Mouse (Mus musculus): Measurements from ENCODE around the gene Cpsf6. TPM values are rescaled to one million over a fixed set of nuclear protein-coding genes. Genes with fewer than 3 reads are reported as not detected.

Cpsf6 gene
- polyA plus RNA-seq, 1 experiment, result 51.9 TPM

DNA sequence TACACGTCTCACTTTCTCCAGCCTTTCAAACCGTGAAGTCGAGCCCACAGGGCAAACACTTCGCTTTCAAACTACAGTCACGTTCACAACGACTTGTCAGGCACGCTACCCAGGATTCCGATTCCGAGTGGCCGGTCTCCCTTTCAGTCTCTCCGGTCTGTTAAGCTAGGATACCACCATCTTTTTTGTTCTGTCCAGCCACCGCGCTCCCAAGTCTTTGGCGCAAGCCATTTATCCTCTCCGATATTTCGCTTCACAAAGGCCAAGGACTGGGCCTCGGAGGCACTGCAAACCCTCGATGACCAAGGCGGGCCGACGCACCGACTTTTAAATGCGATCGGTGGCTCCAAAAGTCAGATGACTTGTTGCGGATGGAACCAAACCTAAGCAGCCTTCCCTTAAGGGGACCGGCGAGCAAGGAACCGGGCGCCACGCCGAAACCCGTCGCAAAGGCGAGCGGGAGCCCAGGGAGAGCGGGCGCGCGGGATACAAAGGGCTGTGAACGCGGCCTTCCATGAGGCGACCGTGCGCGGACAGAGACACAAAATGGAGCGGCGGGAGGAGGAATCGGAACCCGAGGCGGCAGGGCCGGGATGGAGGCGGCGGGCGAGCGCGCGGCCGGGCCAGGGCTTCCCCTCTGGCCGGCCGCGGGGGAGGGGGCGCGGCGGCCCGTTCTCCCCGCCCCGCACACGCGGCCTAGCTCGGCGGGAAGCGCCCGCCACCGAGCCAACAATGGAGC, 3.8 kb downstream of the Cpsf6 start:
- Histone ChIP-seq H3K36me3 (ENCODE audit: control insufficient read depth, insufficient read depth, low read length) (no peaks in the 10 kb centered on the region), H3K4me1 (ENCODE audit: control insufficient read depth, insufficient read depth, insufficient read length) (peaks cover 2% of the 10 kb centered on the region), H3K4me3 (ENCODE audit: extremely low read depth, insufficient read depth, insufficient read length) (peak overlapping the region; percentile 85), H3K27me3 (ENCODE audit: control insufficient read depth, insufficient read depth, low read length) (no peaks in the 10 kb centered on the region), H3K27ac (ENCODE audit: insufficient read depth, low read length) (peak overlapping the region; percentile 94)
- no peak for TF ChIP-seq POLR2A (IDR thresholded peaks at IDR 0.05; ENCODE audit: low read depth, low read length)
- TF ChIP-seq CTCF (IDR thresholded peaks at IDR 0.05; ENCODE audit: extremely low read depth, insufficient read depth, insufficient read length, insufficient replicate concordance), result no peak
- peak in 1 of 2 experiments; percentile 27 for DNase-seq (ENCODE audit: low read depth in 1 of 2, low spot score in 2 of 2)
- under 1% methylated on average over 67 of the region's 74 CpGs for WGBS

DNA sequence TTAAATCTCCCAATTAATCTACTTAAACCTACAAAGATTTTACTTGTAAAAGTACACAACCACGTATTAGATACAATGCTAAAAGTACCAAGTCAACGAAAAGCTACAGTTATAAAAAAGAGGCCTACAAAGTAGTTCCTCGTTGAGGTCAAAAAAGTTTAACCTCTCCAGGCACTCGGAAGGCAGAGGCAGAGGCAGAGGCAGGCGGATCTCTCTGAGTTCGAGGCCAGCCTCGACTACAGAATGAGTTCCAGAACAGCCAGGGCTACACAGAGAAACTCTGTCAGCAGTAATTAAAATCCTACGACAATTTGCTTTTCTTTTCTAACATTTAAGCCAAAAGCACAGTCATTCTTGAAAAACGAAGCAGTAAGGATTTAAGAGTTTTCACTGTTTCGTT, 4.7 kb downstream of the Cpsf6 start:
- peaks cover 2% of the 10 kb centered on the region for H3K4me1 ChIP-seq (ENCODE audit: control insufficient read depth, insufficient read depth, insufficient read length)
- H3K36me3 ChIP-seq (ENCODE audit: control insufficient read depth, insufficient read depth, low read length), result no peaks in the 10 kb centered on the region
- H3K27me3 ChIP-seq (ENCODE audit: control insufficient read depth, insufficient read depth, low read length), result no peaks in the 10 kb centered on the region
- H3K27ac ChIP-seq (ENCODE audit: insufficient read depth, low read length), result no peak overlapping the region
- WGBS, result 11% methylated on average over 10 of the region's 10 CpGs
- TF ChIP-seq POLR2A (IDR thresholded peaks at IDR 0.05; ENCODE audit: low read depth, low read length), result no peak
- no peak for TF ChIP-seq CTCF (IDR thresholded peaks at IDR 0.05; ENCODE audit: extremely low read depth, insufficient read depth, insufficient read length, insufficient replicate concordance)
- no peak for DNase-seq (ENCODE audit: low read depth in 1 of 2, low spot score in 2 of 2)
- H3K4me3 ChIP-seq (ENCODE audit: extremely low read depth, insufficient read depth, insufficient read length), result peak overlapping the region; percentile 14; the same call in 1 of the 2 replicates

DNA sequence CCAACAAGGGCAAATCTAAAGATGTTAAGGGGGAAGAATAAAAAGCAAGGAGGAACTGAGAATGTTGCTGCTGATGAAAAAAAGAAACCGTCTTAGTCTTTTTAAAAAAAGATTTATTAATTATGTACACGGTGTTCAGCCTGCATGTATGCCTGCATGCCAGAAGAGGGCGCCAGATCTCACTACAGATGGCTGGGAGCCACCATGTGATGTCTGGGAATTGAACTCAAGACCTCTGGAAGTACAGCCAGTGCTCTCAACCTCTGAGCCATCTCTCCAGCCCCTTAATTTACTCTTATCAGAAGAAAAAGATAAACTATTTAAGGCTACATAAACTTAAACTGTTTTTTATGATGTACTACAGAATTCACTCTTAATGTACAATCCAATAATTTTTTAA, 16.7 kb downstream of the Cpsf6 start:
- WGBS, result 5% methylated on average over 3 of the region's 3 CpGs
- Histone ChIP-seq H3K36me3 (ENCODE audit: control insufficient read depth, insufficient read depth, low read length) (peaks cover 33% of the 10 kb centered on the region), H3K4me1 (ENCODE audit: control insufficient read depth, insufficient read depth, insufficient read length) (no peaks in the 10 kb centered on the region), H3K27ac (ENCODE audit: insufficient read depth, low read length) (no peak overlapping the region), H3K27me3 (ENCODE audit: control insufficient read depth, insufficient read depth, low read length) (no peaks in the 10 kb centered on the region), H3K4me3 (ENCODE audit: extremely low read depth, insufficient read depth, insufficient read length) (no peak overlapping the region)
- TF ChIP-seq POLR2A (IDR thresholded peaks at IDR 0.05; ENCODE audit: low read depth, low read length) (no peak), CTCF (IDR thresholded peaks at IDR 0.05; ENCODE audit: extremely low read depth, insufficient read depth, insufficient read length, insufficient replicate concordance) (peak; percentile 73; the same call in 1 of the 2 replicates)
- peak; percentile 50 to 68 for DNase-seq (ENCODE audit: low read depth in 1 of 2, low spot score in 2 of 2)

DNA sequence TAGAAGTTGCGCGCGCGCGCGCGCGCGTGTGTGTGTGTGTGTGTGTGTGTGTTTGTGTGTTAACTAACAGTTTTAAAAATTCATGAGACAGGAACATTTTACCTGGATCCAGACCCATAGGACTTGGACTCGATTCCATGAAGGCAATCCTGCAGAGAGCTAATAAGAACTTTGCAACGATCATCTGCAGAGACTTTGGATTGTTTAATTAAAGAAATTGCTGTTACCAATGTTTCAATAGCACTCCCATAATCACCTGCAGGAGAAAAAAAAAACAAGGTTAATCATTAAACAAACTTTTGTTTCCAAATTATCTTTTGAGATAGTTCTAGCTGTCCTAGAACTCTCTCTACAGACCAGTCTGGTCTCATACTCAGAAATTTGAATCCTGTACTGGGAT, 20.9 kb downstream of the Cpsf6 start:
- Histone ChIP-seq H3K27me3 (ENCODE audit: control insufficient read depth, insufficient read depth, low read length) (no peaks in the 10 kb centered on the region), H3K36me3 (ENCODE audit: control insufficient read depth, insufficient read depth, low read length) (peaks cover 42% of the 10 kb centered on the region), H3K27ac (ENCODE audit: insufficient read depth, low read length) (no peak overlapping the region), H3K4me3 (ENCODE audit: extremely low read depth, insufficient read depth, insufficient read length) (no peak overlapping the region), H3K4me1 (ENCODE audit: control insufficient read depth, insufficient read depth, insufficient read length) (no peaks in the 10 kb centered on the region)
- TF ChIP-seq POLR2A (IDR thresholded peaks at IDR 0.05; ENCODE audit: low read depth, low read length) (no peak), CTCF (IDR thresholded peaks at IDR 0.05; ENCODE audit: extremely low read depth, insufficient read depth, insufficient read length, insufficient replicate concordance) (no peak)
- 88% methylated on average over 11 of the region's 11 CpGs for WGBS
- no peak for DNase-seq (ENCODE audit: low read depth in 1 of 2, low spot score in 2 of 2)

DNA sequence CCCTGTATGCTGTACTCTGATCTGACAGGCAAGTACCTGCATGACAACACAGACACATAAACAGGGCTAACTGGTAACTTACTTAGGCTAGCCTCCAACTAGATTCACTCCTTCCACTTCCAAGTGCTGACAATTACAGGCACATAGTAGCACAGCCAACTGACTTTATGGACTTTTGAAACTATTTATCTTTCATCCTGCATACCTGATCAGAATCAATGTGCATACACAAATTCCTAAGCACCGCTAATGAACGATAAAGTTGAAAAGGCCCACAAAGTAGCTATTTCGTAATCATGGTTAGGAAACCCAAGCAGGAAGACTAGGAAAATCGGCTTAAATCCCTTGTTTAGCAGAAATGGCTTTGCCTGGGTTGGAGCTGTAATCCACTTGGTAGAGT, 36.8 kb downstream of the Cpsf6 start:
- TF ChIP-seq CTCF (IDR thresholded peaks at IDR 0.05; ENCODE audit: extremely low read depth, insufficient read depth, insufficient read length, insufficient replicate concordance) (no peak), POLR2A (IDR thresholded peaks at IDR 0.05; ENCODE audit: low read depth, low read length) (no peak)
- Histone ChIP-seq H3K27ac (ENCODE audit: insufficient read depth, low read length) (no peak overlapping the region), H3K4me1 (ENCODE audit: control insufficient read depth, insufficient read depth, insufficient read length) (no peaks in the 10 kb centered on the region), H3K36me3 (ENCODE audit: control insufficient read depth, insufficient read depth, low read length) (no peaks in the 10 kb centered on the region; the same call in 1 of the 2 replicates), H3K27me3 (ENCODE audit: control insufficient read depth, insufficient read depth, low read length) (no peaks in the 10 kb centered on the region), H3K4me3 (ENCODE audit: extremely low read depth, insufficient read depth, insufficient read length) (no peak overlapping the region)
- DNase-seq (ENCODE audit: low read depth in 1 of 2, low spot score in 2 of 2), result no peak
- 90% methylated on average over 4 of the region's 4 CpGs for WGBS

DNA sequence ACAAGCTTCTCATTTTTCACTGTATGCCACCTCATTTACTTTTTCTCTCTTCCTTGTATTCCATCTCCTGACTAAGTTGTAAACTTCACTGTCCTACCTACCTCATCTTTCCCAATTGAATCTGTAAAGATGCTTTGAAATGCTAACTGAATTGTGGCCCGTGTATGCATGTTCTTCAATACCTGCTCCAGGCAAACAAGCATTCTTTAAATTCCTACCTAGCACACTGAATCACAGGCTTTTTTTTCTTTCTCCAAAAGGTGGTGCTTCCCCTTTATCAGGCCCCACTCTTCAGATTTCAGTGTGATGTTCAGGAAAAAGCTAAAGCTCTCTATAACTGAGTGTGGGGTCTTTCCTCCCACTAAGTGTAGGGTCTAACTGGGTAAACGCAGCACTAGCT, 37.4 kb downstream of the Cpsf6 start:
- no peak overlapping the region for H3K4me3 ChIP-seq (ENCODE audit: extremely low read depth, insufficient read depth, insufficient read length)
- 98% methylated on average over 2 of the region's 2 CpGs for WGBS
- no peaks in the 10 kb centered on the region for H3K27me3 ChIP-seq (ENCODE audit: control insufficient read depth, insufficient read depth, low read length)
- no peaks in the 10 kb centered on the region; the same call in 1 of the 2 replicates for H3K36me3 ChIP-seq (ENCODE audit: control insufficient read depth, insufficient read depth, low read length)
- no peak for DNase-seq (ENCODE audit: low read depth in 1 of 2, low spot score in 2 of 2)
- no peak for TF ChIP-seq POLR2A (IDR thresholded peaks at IDR 0.05; ENCODE audit: low read depth, low read length)
- TF ChIP-seq CTCF (IDR thresholded peaks at IDR 0.05; ENCODE audit: extremely low read depth, insufficient read depth, insufficient read length, insufficient replicate concordance), result no peak
- no peak overlapping the region for H3K27ac ChIP-seq (ENCODE audit: insufficient read depth, low read length)
- no peaks in the 10 kb centered on the region for H3K4me1 ChIP-seq (ENCODE audit: control insufficient read depth, insufficient read depth, insufficient read length)

DNA sequence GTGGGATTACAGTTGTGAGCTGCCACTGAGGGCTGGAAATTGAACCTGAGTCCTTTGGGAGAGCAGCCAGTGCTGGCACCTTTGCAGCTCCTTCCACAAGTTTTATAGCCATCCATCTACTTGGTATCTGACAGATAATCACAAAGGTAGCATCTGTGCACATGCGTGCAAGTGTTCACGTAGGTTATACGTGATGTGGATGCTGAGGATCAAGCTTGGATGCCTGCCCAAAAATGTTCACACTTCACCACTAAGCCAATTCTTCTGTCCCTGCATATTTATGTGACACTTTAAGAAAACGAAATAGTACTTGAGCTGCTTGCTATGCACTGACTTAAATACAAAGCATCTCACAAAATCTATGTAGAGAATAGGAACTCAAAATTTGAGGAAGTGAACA, 38.8 kb downstream of the Cpsf6 start:
- Histone ChIP-seq H3K4me1 (ENCODE audit: control insufficient read depth, insufficient read depth, insufficient read length) (no peaks in the 10 kb centered on the region), H3K27ac (ENCODE audit: insufficient read depth, low read length) (no peak overlapping the region), H3K4me3 (ENCODE audit: extremely low read depth, insufficient read depth, insufficient read length) (no peak overlapping the region), H3K27me3 (ENCODE audit: control insufficient read depth, insufficient read depth, low read length) (no peaks in the 10 kb centered on the region), H3K36me3 (ENCODE audit: control insufficient read depth, insufficient read depth, low read length) (no peaks in the 10 kb centered on the region; the same call in 1 of the 2 replicates)
- TF ChIP-seq POLR2A (IDR thresholded peaks at IDR 0.05; ENCODE audit: low read depth, low read length) (no peak), CTCF (IDR thresholded peaks at IDR 0.05; ENCODE audit: extremely low read depth, insufficient read depth, insufficient read length, insufficient replicate concordance) (no peak)
- WGBS, result 90% methylated on average over 4 of the region's 4 CpGs
- no peak for DNase-seq (ENCODE audit: low read depth in 1 of 2, low spot score in 2 of 2)

All from spleen, adult 2 months (tissue).